Mouse (Mus musculus): ENCODE results near the gene Ppp1r8. TPM values are rescaled to one million over a fixed set of nuclear protein-coding genes. Genes with fewer than 3 reads are reported as not detected.

Gene Ppp1r8
- total and polyA plus RNA-seq, 2 experiments from 2014 or later: 42.7 to 76.4 TPM

DNA sequence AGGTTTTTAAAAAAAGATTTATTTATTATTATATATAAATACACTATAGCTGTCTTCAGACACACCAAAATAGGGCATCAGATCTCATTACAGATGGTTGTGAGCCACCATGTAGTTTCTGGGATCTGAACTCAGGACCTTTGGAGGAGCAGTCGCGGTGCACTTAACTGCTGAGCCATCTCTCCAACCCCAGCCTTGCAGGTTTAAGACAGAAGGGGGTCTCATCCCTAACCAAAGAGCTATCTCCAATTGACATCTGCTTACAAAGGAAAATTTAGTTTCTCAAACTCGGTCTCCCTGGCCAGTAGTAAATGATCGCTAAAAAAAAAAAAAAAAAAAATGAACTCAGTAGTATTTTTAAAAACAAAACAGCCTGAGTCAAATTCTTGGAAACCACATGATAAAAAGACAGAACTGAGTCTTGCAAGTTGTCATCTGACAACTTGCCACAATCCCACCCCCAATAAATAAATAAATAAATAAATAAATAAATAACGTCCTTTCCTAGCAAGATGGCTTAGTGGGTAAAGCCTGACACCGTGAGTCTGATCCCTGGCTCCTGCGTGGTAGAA, 36.3 kb downstream of the Ppp1r8 start:
- Histone ChIP-seq H3K27ac (ENCODE audit: low read depth, low read length) (no peak overlapping the region), H3K4me1 (ENCODE audit: insufficient read depth) (no peaks in the 10 kb centered on the region), H3K9me3 (ENCODE audit: low read length) (no peaks in the 10 kb centered on the region), H3K4me3 (ENCODE audit: low read depth, low read length) (no peak overlapping the region), H3K4me2 (ENCODE audit: low read depth) (no peak overlapping the region), H3K27me3 (ENCODE audit: insufficient read depth, low read length) (no peaks in the 10 kb centered on the region), H3K9ac (no peak overlapping the region), H3K36me3 (ENCODE audit: insufficient read depth) (no peaks in the 10 kb centered on the region)
- ATAC-seq (no peak), DNase-seq (no peak)
- 93% methylated on average over 7 of the region's 7 CpGs for WGBS
- no peak for TF ChIP-seq CTCF (IDR thresholded peaks at IDR 0.05; ENCODE audit: low read depth)

DNA sequence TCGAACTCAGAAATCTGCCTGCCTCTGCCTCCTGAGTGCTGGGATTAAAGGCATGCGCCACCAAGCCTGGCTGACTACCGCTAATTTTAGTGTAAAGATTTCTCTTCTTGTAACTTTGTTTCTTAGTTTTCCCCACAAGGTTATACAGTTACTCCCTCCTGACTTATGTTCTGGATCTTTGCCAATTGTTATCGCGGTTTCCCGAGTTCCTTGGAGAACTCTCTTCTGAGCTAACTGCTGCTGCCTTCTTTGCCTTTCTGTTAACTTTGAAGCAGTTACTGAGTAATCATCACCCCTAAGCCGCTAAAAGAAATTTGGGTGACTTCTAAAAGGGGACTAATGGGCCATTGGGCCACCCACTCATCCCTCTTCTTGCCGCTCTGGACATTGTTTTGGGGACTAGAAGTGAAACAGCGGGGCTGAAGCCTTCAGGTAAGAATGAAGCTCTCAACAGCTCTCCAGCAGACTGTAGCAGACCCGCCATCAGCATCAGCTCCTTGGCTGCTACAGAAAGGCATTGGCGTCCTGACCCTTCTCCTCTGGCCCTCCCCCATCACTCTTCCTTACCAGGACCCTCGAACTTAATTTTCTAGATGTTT, 37.3 kb downstream of the Ppp1r8 start:
- H3K9ac ChIP-seq: no peak overlapping the region
- ATAC-seq (no peak), DNase-seq (no peak)
- H3K4me3 ChIP-seq (ENCODE audit: low read depth, low read length): no peak overlapping the region
- no peak overlapping the region for H3K4me2 ChIP-seq (ENCODE audit: low read depth)
- H3K4me1 ChIP-seq (ENCODE audit: insufficient read depth): no peaks in the 10 kb centered on the region
- no peaks in the 10 kb centered on the region for H3K9me3 ChIP-seq (ENCODE audit: low read length)
- H3K27ac ChIP-seq (ENCODE audit: low read depth, low read length): no peak overlapping the region
- no peaks in the 10 kb centered on the region for H3K36me3 ChIP-seq (ENCODE audit: insufficient read depth)
- 88% methylated on average over 12 of the region's 12 CpGs for WGBS
- no peaks in the 10 kb centered on the region for H3K27me3 ChIP-seq (ENCODE audit: insufficient read depth, low read length)
- TF ChIP-seq CTCF (IDR thresholded peaks at IDR 0.05; ENCODE audit: low read depth): no peak

DNA sequence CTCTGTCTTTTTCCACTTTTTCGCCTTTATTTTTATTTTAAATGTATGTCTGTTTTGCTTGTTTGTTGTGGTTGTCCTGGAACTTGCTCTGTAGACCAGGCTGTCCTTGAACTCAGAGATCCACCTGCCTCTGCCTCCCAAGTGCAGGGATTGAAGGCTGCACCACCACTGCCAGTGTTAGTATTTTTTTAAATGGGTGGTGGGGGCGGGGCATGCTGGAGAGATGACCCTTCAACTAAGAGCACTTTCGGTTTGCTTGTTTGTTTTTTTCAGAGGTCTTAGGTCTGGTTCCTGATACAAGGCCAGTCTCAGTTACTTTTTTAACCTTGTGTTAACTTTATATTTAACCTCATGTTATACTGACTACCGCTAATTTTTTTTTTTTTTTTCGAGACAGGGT, 37.8 kb downstream of the Ppp1r8 start:
- no peak overlapping the region for H3K4me2 ChIP-seq (ENCODE audit: low read depth)
- ATAC-seq (no peak), DNase-seq (no peak)
- TF ChIP-seq CTCF (IDR thresholded peaks at IDR 0.05; ENCODE audit: low read depth): no peak
- no peak overlapping the region for H3K4me3 ChIP-seq (ENCODE audit: low read depth, low read length)
- no peak overlapping the region for H3K27ac ChIP-seq (ENCODE audit: low read depth, low read length)
- no peaks in the 10 kb centered on the region for H3K36me3 ChIP-seq (ENCODE audit: insufficient read depth)
- no peak overlapping the region for H3K9ac ChIP-seq
- WGBS: 84% methylated on average over 5 of the region's 5 CpGs
- H3K4me1 ChIP-seq (ENCODE audit: insufficient read depth): no peaks in the 10 kb centered on the region
- H3K27me3 ChIP-seq (ENCODE audit: insufficient read depth, low read length): no peaks in the 10 kb centered on the region
- H3K9me3 ChIP-seq (ENCODE audit: low read length): no peaks in the 10 kb centered on the region

DNA sequence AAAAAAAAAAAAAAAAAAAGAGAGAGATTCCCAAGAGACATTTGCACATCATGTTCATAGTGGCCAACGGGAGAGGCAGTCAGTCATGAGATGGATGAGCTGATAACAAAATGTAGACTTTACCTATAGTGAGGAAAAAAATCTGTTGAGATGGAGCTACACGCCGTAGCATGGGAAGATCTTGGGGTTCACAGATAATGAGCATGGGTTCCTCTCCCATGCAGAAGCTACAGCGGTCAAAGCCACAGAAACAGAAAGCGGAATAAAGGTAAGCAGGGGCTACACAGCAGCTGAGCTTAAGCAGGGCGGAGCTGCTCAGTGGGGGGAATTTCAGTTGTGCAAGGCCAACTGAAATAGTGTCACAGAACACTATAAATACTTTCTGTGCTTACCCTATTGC, 38.6 kb downstream of the Ppp1r8 start:
- DNase-seq (no peak), ATAC-seq (no peak)
- WGBS: 92% methylated on average over 6 of the region's 6 CpGs
- no peak for TF ChIP-seq CTCF (IDR thresholded peaks at IDR 0.05; ENCODE audit: low read depth)
- H3K4me3 ChIP-seq (ENCODE audit: low read depth, low read length): no peak overlapping the region
- no peaks in the 10 kb centered on the region for H3K9me3 ChIP-seq (ENCODE audit: low read length)
- no peak overlapping the region for H3K9ac ChIP-seq
- no peaks in the 10 kb centered on the region for H3K27me3 ChIP-seq (ENCODE audit: insufficient read depth, low read length)
- H3K4me2 ChIP-seq (ENCODE audit: low read depth): no peak overlapping the region
- H3K4me1 ChIP-seq (ENCODE audit: insufficient read depth): no peaks in the 10 kb centered on the region
- no peak overlapping the region for H3K27ac ChIP-seq (ENCODE audit: low read depth, low read length)
- no peaks in the 10 kb centered on the region for H3K36me3 ChIP-seq (ENCODE audit: insufficient read depth)

DNA sequence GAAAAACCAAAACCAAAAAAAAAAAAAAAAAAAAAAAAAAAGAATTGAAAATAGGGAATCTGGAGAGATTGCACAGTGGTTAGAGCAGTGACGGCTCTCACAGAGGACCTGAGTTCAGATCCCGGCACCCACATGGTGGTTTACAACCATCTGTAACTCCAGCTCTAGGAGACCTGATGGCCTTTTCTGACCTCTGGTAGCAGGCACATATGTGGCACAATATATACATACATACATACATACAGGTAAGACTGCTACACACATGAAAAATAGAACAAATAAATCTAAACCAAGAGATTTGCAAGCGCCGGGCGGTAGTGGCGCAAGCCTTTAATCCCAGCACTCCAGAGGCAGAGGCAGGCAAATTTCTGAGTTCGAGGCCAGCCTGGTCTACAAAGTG, 39.1 kb downstream of the Ppp1r8 start:
- H3K4me2 ChIP-seq (ENCODE audit: low read depth): no peak overlapping the region
- DNase-seq: no peak
- H3K4me3 ChIP-seq (ENCODE audit: low read depth, low read length): no peak overlapping the region
- no peaks in the 10 kb centered on the region for H3K36me3 ChIP-seq (ENCODE audit: insufficient read depth)
- H3K9ac ChIP-seq: no peak overlapping the region
- TF ChIP-seq CTCF (IDR thresholded peaks at IDR 0.05; ENCODE audit: low read depth): no peak
- H3K27ac ChIP-seq (ENCODE audit: low read depth, low read length): no peak overlapping the region
- 94% methylated on average over 7 of the region's 7 CpGs for WGBS
- H3K27me3 ChIP-seq (ENCODE audit: insufficient read depth, low read length): no peaks in the 10 kb centered on the region
- no peaks in the 10 kb centered on the region for H3K9me3 ChIP-seq (ENCODE audit: low read length)
- no peak for ATAC-seq
- H3K4me1 ChIP-seq (ENCODE audit: insufficient read depth): no peaks in the 10 kb centered on the region

DNA sequence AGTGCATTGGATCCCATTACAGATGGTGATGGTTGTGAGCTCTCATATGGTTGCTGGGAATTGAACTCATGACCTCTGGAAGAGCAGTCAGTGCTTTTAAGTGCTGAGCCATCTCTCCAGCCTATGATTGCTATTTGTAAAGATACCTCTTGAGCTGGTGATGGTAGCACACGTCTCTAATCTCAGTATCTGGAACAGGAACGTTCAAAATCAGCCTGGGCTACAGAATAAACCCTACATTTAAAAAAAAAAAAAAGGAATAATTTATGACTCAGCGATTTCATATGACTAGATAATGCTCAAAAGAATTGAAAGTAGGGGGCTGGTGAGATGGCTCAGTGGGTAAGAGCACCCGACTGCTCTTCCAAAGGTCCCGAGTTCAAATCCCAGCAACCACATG, 39.8 kb downstream of the Ppp1r8 start:
- ATAC-seq: no peak
- 82% methylated on average over 5 of the region's 5 CpGs for WGBS
- Histone ChIP-seq H3K9ac (no peak overlapping the region), H3K4me1 (ENCODE audit: insufficient read depth) (no peaks in the 10 kb centered on the region), H3K27me3 (ENCODE audit: insufficient read depth, low read length) (no peaks in the 10 kb centered on the region), H3K9me3 (ENCODE audit: low read length) (no peaks in the 10 kb centered on the region), H3K27ac (ENCODE audit: low read depth, low read length) (no peak overlapping the region), H3K4me3 (ENCODE audit: low read depth, low read length) (no peak overlapping the region), H3K4me2 (ENCODE audit: low read depth) (no peak overlapping the region), H3K36me3 (ENCODE audit: insufficient read depth) (no peaks in the 10 kb centered on the region)
- DNase-seq: no peak
- TF ChIP-seq CTCF (IDR thresholded peaks at IDR 0.05; ENCODE audit: low read depth): no peak

DNA sequence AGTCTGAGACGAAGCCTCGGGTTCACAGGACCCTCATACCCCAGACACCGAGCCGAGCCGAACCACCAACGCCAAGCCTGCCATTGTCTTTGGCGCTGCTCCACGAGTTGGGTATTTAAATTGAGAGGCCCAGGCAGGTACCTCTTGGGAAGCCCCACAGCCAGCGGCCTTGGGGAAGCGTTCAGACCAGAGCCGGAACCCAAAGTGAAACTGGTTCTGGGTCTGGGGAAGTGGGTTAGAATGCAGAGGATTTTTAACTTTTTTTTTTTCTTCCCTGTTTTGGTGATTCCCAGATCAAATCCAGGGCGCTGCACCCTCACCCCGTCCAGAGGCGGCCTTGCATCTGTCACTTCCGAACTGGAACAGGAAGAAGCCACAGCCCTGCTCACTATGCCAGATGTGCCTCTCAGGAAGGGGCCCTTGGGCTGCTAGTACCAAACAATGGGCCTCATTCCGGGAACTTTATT, 40.8 kb downstream of the Ppp1r8 start:
- WGBS: 73% methylated on average over 16 of the region's 16 CpGs
- no peak overlapping the region for H3K27ac ChIP-seq (ENCODE audit: low read depth, low read length)
- H3K27me3 ChIP-seq (ENCODE audit: insufficient read depth, low read length): no peaks in the 10 kb centered on the region
- ATAC-seq (no peak), DNase-seq (no peak)
- no peak overlapping the region for H3K9ac ChIP-seq
- H3K4me2 ChIP-seq (ENCODE audit: low read depth): no peak overlapping the region
- H3K9me3 ChIP-seq (ENCODE audit: low read length): no peaks in the 10 kb centered on the region
- TF ChIP-seq CTCF (IDR thresholded peaks at IDR 0.05; ENCODE audit: low read depth): no peak
- H3K4me3 ChIP-seq (ENCODE audit: low read depth, low read length): no peak overlapping the region
- H3K4me1 ChIP-seq (ENCODE audit: insufficient read depth): no peaks in the 10 kb centered on the region
- H3K36me3 ChIP-seq (ENCODE audit: insufficient read depth): no peaks in the 10 kb centered on the region

Measured in forebrain, postnatal 0 days (tissue).